Mouse (Mus musculus): ENCODE data around the gene Gpr21. TPM values are rescaled to one million over a fixed set of nuclear protein-coding genes. Genes with fewer than 3 reads are reported as not detected.
A peak's percentile ranks its signal among the peaks of the same experiment; 100 is the strongest.
"Not testable (repeated sequence)": the region's sequence is repeated elsewhere in the genome, so short reads cannot be mapped to it uniquely, and the experiment has no call there.

Gpr21 gene
- total RNA-seq (2021), result 1 to 10 TPM in 1 of 2 experiments, under 1 TPM in 1; 0.68 to 1.8 TPM
- long read RNA-seq, experiment 1, result 0 reads
- long read RNA-seq, experiment 2, result 0 reads

DNA sequence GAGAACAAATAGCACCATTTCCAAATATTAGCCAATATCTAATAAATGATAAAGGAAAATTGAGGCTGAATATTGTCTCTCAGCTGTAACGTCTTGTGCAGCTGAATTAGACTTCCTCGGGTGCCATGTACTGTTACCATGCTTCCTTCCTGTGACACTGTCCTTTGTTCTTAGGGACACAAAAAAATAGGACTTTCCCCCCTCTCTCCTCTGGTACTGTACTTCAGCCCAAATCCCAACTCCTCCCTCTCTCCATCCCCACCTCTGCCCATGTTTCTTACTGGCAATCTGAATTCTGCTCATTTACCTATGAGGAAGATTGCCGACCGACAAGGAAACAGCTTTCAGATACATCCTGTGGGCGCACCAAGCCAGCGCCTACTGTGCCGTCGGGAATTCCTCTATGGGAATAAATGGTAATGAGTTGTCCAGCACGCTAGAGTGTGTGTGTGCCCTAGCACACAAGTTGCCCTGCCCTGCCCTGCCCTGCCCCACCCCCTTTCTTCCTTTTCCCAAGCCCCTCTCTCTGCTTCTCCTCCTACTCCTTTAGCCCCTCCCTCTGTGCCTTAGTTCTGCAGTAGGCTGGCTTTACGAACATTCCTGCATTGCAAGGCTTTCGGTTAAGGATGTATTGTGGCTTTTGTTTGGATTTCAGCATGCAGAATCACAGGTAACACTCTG is at the start of gene Gpr21:
TSS of gene Gpr21 (plus strand) at position 303 of the 681 bp plus-strand sequence.
- intact Hi-C loops (cut with DNase I; ENCODE audit: low total_unique reads), result no loop called here
- DNase-seq, result no peak

GRCm38 (mm10) chr2:37479559-37479958 is 36.6 kb upstream of the Gpr21 start:
- no peak for DNase-seq
- intact Hi-C loops (cut with DNase I; ENCODE audit: low total_unique reads), result no loop called here

DNA sequence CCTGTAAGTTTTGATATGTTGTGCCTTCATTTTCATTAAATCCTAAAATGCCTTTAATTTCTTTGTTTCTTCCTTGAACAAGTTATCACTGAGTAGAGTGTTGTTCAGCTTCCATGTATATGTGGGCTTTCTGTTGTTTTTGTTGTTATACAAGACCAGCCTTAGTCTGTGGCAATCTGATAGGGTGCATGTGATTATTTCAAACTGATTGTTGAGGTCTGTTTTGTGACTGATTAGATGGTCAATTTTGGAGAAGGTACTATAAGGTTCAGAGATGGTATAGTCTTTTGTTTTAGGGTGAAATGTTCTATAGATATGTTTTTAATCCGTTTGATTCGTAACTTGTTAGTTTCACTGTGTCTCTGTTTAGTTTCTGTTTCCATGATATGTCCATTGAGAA is 36.1 kb upstream of the Gpr21 start:
- DNase-seq, result no peak
- intact Hi-C loops (cut with DNase I; ENCODE audit: low total_unique reads), result loop anchor here (10.0 kb wide), 1 partner anchor 95 kb away; no protein-coding TSS in a partner anchor

DNA sequence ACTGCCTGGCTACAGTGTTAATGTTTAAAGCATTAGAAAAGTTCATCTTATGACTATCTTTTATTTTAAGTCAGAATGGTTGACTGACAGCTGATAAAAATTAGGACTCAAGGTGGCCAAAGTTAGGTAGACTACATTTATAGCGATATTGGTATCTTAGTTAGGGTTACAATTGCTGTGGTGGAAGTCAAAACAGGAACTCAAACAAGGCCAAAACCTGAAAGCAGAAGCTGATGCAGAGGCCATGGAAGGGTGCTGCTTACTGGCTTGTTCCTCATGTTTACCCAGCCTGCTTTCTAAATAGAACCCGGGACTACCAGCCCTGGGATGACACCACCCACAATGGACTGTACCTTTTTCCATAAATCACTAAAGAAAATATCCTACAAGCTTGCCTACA is 32.0 kb upstream of the Gpr21 start:
- DNase-seq, result no peak
- intact Hi-C loops (cut with DNase I; ENCODE audit: low total_unique reads), result loop anchor here (10.0 kb wide), 1 partner anchor 99 kb away; no protein-coding TSS in a partner anchor

- intact Hi-C loops (cut with DNase I; ENCODE audit: low total_unique reads), result loop anchor here (10.0 kb wide), 1 partner anchor 101 kb away; no protein-coding TSS in a partner anchor
These were observed 30.8 kb upstream of the Gpr21 start for GRCm38 (mm10) chr2:37485370-37485769.

GRCm38 (mm10) chr2:37486408-37486807 is 29.7 kb upstream of the Gpr21 start:
- intact Hi-C loops (cut with DNase I; ENCODE audit: low total_unique reads), result loop anchor here (10.0 kb wide), 1 partner anchor 102 kb away; no protein-coding TSS in a partner anchor
- DNase-seq, result no peak

More at GRCm38 (mm10) chr2:37485370-37485769, 30.8 kb upstream of the Gpr21 start:
- no peak for DNase-seq

GRCm38 (mm10) chr2:37488956-37489355 is 27.2 kb upstream of the Gpr21 start:
- intact Hi-C loops (cut with DNase I; ENCODE audit: low total_unique reads), result loop anchor here (10.0 kb wide), 1 partner anchor 104 kb away; no protein-coding TSS in a partner anchor
- DNase-seq, result no peak

DNA sequence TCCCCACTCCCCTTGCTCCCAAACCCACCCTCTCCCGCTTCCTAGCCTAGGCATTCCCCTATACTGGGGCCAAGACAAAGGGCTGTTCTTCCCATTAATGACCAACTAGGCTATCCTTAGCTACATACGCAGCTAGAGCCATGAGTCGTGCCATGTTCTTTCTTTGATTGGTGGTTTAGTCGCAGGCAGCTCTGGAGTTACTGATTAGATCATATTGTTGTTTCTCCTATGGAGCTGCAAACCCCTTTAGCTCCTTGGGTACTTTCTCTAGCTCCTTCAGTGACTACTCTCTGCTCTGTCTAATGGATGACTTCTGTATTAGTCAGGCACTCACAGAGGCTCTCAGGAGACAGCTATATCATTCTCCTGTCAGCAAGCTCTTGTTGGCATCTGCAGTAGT is 18.8 kb upstream of the Gpr21 start:
- no peak for DNase-seq
- intact Hi-C loops (cut with DNase I; ENCODE audit: low total_unique reads), result no loop called here

DNA sequence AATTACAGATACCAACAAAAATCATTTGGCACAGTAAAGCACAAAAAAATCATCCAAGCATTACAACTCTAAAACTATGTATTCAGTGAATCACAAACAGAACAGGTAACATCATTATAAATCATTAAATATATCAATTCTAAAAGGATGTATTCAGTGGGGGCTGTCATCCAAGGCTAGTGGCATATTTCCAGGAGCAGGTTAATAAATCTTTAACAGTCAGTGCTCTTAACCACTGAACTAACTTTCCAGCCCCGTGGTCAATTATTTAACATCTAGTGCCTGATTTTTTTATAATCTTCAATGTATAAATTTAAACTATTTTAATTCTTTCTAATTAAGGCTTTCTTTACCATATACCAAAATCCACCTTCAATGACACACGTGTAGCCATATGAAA is 10.3 kb upstream of the Gpr21 start:
- intact Hi-C loops (cut with DNase I; ENCODE audit: low total_unique reads); DNase-seq: not testable (repeated sequence)

DNA sequence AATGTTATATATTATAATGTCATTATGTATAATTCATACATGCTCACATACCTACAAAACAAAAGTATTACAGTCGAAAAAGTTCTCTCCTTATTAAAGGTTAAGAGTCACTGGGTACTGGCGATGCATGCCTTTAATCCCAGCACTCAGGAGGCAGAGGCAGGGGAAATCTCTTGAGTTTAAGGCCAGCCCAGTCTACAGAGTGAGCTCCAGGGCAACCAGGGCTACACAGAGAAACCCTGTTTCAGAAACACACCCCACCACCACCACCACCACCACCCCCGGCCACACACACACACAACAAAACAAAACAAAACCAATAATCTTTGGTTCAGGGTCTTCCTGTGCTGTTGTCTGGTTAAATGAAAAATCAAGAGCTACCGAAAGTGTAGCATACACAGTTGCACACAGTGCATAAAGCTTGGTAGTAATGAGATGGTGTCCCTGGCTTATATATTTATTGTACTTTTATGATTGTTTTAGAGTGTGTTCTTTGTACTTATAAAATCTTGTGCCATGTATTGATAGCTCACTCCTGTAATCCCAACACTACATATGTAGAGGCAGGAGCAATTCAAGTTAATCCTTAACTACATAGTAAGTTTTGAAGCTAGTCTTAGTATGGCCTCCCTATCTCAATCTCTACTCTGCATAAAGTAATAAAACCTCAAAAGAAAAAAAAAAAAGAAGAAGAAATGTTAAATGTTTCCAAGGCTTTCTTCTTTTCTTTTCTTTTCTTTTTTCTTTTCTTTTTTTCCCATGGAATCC is 4.8 kb upstream of the Gpr21 start:
- intact Hi-C loops (cut with DNase I; ENCODE audit: low total_unique reads), result no loop called here
- no peak for DNase-seq

DNA sequence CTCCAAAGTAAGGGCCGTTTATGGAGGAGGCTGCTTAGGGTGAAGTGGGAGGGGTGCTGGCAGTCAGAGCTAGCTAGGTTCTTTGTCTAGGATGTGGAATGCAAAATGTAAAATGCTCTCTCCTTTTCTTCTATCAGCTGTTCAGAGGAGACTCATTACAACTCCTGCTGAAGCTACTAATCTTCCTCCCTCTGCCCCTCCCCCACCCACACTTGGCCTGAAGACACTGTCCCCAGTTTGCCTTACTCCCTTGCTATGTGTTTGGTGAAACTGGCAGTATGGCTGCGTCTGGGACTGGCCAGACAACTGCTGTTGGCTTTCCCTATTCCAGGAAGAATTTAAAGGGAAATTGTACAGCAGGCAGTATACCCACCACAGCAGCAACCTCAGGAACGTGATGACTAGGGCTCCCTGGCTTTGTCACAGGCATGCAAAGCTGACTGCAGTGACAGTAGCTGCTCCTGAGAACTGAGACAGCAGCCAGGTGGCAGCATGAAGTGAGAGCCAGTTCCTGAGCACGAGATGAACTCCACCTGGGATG is 860 bp downstream of the Gpr21 start:
- DNase-seq, result peak; percentile 5
- intact Hi-C loops (cut with DNase I; ENCODE audit: low total_unique reads), result no loop called here

DNA sequence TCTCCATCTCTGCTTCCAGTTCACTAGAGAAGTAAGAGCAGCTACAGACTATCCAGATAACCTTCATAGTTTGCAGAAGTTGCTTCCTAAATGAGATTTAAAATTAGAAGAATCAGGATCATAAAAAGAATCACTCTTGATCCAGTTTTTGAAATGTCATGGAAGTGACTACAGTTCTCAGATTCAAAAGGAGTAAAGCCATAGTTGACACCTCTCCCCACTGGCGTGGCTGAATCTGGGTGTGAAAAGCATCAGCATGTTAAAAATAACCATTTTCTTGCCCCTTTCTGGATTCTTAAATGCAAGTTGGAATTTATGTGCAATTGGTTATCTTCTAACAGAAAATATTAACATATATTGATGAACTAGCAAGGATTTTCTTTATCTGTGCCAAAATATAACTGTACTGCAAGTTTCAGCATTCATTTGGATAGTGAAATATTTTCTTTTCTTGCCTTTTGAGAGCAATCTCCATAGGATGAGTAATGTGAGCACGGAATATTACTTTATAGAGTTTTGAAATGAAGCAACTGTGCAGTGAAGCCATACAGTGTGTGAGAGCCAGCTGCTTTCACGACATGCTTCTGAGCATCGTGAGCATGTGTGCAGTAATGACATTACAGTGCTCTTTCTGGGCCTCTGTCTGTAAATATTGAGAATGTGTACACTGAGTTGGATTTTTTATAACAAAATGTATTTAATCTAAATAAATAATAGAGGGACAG is 2.6 kb downstream of the Gpr21 start:
- intact Hi-C loops (cut with DNase I; ENCODE audit: low total_unique reads), result no loop called here

GRCm38 (mm10) chr2:37519286-37519640 is 3.1 kb downstream of the Gpr21 start:
- intact Hi-C loops (cut with DNase I; ENCODE audit: low total_unique reads), result no loop called here
- no peak for DNase-seq

More for the DNA sequence above, 2.6 kb downstream of the Gpr21 start:
- DNase-seq, result no peak

- no peak for DNase-seq
- intact Hi-C loops (cut with DNase I; ENCODE audit: low total_unique reads), result no loop called here
These were observed 11.5 kb downstream of the Gpr21 start for GRCm38 (mm10) chr2:37527587-37527986.

GRCm38 (mm10) chr2:37529397-37529796 is 13.3 kb downstream of the Gpr21 start:
- DNase-seq, result no peak
- intact Hi-C loops (cut with DNase I; ENCODE audit: low total_unique reads), result no loop called here

DNA sequence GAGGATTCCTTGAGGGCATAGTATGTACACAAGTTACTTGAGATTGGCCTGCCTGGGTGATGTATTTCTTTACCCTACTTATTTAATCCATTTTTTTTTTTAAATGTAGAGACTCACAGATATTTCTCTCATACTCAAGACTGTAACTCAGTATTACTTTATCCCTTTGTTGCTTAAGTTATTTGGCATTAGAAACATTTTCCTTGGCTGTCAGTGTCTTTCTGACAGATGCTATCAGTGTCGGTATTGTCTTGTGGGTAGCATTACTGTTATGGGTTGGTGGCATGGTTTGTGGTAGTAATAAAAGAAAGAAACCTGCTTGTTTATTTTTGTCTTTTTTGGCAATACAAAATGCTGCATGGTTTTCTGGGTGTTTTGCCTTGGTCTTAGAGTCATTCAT is 14.6 kb downstream of the Gpr21 start:
- intact Hi-C loops (cut with DNase I; ENCODE audit: low total_unique reads), result no loop called here

GRCm38 (mm10) chr2:37531639-37532038 is 15.5 kb downstream of the Gpr21 start:
- DNase-seq, result no peak
- intact Hi-C loops (cut with DNase I; ENCODE audit: low total_unique reads), result no loop called here

More for the DNA sequence above, 14.6 kb downstream of the Gpr21 start:
- no peak for DNase-seq

- intact Hi-C loops (cut with DNase I; ENCODE audit: low total_unique reads), result no loop called here
- DNase-seq, result no peak
These were observed 33.3 kb downstream of the Gpr21 start for GRCm38 (mm10) chr2:37549346-37550012.

DNA sequence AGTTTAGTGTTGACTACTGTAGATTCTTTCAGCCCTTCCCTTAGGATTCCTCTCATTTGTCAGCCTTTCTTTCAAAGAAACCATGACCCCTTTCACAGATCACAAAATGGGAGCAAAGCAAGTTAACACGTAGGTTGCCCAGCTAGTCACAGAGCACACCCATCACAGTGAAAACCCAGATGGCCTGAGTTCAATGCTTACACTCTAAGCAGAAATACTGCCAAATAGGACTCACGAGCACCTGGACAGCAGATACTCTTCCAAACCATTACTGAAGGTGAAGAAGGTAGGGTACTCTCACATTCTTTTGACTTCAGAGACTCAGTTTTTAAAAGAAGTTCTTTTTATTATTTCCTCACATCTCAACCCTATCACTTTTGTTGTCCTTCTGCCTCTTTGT is 40.2 kb downstream of the Gpr21 start:
- intact Hi-C loops (cut with DNase I; ENCODE audit: low total_unique reads), result no loop called here
- no peak for DNase-seq
